Mouse (Mus musculus): Measurements from ENCODE around the gene Hoxb9. TPM values are rescaled to one million over a fixed set of nuclear protein-coding genes. Genes with fewer than 3 reads are reported as not detected.

Gene Hoxb9
- total and polyA plus RNA-seq, 3 experiments: not detected

DNA sequence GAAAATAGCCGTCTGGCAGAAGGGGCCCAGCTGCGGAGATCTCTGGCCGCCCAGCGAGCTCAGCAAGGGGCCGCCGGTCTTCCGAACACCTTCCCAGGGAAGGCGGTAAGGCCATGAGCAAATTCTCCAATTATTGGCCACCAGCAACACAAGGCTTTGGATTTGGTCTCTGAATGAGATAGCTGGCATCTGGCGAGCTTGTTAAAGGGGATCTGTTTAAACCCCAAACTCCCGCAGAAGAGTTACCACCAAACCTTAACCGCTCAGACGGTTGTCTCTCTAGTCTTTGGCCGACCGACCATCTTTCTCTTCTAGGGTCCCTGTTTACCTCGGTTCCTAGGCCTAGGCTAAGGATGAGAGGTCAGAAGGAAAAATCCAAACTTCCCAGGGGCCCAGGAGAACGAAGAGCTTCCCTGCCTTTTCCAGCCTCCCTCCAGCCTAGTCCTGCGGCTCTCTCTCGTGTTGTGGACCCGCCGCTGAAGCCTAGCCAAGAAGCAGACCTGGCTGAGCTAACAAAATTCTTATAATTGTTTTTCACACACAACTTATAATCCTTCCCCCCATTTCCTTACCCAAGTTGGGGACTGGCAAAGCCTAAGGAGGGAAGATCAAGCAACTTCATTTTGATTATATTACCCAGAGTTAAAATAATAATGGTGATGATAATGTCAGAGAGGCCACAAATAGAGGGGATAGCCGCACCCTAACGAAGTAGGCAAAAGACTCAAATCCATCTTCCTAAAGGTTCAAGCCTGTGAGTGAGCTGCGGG is 31.3 kb downstream of the Hoxb9 start:
- Histone ChIP-seq H3K9ac (ENCODE audit: insufficient read depth, low read depth) (no peak overlapping the region), H3K4me1 (ENCODE audit: control insufficient read depth in 1 of 2, insufficient read depth in 2 of 2) (peaks cover 0 to 5% of the 10 kb centered on the region in 2 experiments; a peak in 1 of 4 replicates), H3K27ac (ENCODE audit: insufficient read depth, low read depth) (no peak overlapping the region), H3K9me3 (replicated peaks; ENCODE audit: low read length) (peaks cover 33% of the 10 kb centered on the region), H3K4me2 (ENCODE audit: insufficient read depth, low read depth, poor library complexity, severe bottlenecking) (no peak overlapping the region), H3K79me2 (replicated peaks; ENCODE audit: control insufficient read depth, extremely low read depth, insufficient read depth, poor library complexity, severe bottlenecking) (no peaks in the 10 kb centered on the region), H3K36me3 (replicated peaks in 1 of 2; ENCODE audit: control insufficient read depth in 1 of 2, insufficient read depth in 1 of 2, low read length in 1 of 2) (no peaks in the 10 kb centered on the region), H3K27me3 (replicated peaks) (peaks cover 64% of the 10 kb centered on the region), H3K4me3 (replicated peaks in 1 of 3; ENCODE audit: low read depth in 2 of 3, low read length in 2 of 3, poor library complexity in 1 of 3) (no peak overlapping the region)
- no peak for TF ChIP-seq ZNF384 (IDR thresholded peaks at IDR 0.05; ENCODE audit: low read depth, low read length)
- no peak for TF ChIP-seq RCOR1 (conservative IDR thresholded peaks at IDR 0.05; ENCODE audit: low read depth, low read length)
- TF ChIP-seq MAX (IDR thresholded peaks at IDR 0.05; ENCODE audit: low read length): no peak
- no peak for TF ChIP-seq JUN (IDR thresholded peaks at IDR 0.05; ENCODE audit: insufficient read depth, low read depth, low read length)
- TF ChIP-seq PAX5 (IDR thresholded peaks at IDR 0.05; ENCODE audit: low read length): no peak
- TF ChIP-seq SIN3A (IDR thresholded peaks at IDR 0.05; ENCODE audit: low read length): no peak
- TF ChIP-seq USF2 (conservative IDR thresholded peaks at IDR 0.05; ENCODE audit: low read depth, low read length): no peak
- no peak for TF ChIP-seq GABPA (IDR thresholded peaks at IDR 0.05; ENCODE audit: insufficient replicate concordance, low read depth, low read length)
- no peak for TF ChIP-seq ELF1 (IDR thresholded peaks at IDR 0.05; ENCODE audit: low read depth, low read length)
- no peak for TF ChIP-seq IRF4 (IDR thresholded peaks at IDR 0.05; ENCODE audit: low read depth, low read length)
- TF ChIP-seq MAFK (IDR thresholded peaks at IDR 0.05; ENCODE audit: insufficient replicate concordance, low read length): no peak
- TF ChIP-seq NRF1 (IDR thresholded peaks at IDR 0.05; ENCODE audit: low read depth, low read length): no peak
- TF ChIP-seq TCF12 (IDR thresholded peaks at IDR 0.05; ENCODE audit: low read depth, low read length): no peak
- TF ChIP-seq MYC (IDR thresholded peaks at IDR 0.05; ENCODE audit: low read depth, low read length): no peak
- no peak for TF ChIP-seq SMC3 (IDR thresholded peaks at IDR 0.05; ENCODE audit: low read depth, low read length)
- no peak for TF ChIP-seq MXI1 (IDR thresholded peaks at IDR 0.05; ENCODE audit: low read depth, low read length)
- no peak for TF ChIP-seq MEF2A (IDR thresholded peaks at IDR 0.05; ENCODE audit: borderline replicate concordance, low read depth, low read length)
- no peak for TF ChIP-seq HCFC1 (IDR thresholded peaks at IDR 0.05; ENCODE audit: low read depth, low read length)
- dilution Hi-C loops (cut with MboI; ENCODE audit: extremely low pct_ligation_motif_present, extremely low pct_unique_long_range_greater_than_20kb, low sequenced_read_pairs): no loop called here
- DNase-seq (ENCODE audit: extremely low read depth): no peak
- in situ Hi-C loops (cut with MboI; ENCODE audit: low pct_ligation_motif_present, low pct_unique_long_range_greater_than_20kb, low sequenced_read_pairs): loop anchor here (25.0 kb wide), 1 partner anchor 235 kb away; no protein-coding TSS in a partner anchor
